Mouse (Mus musculus) gastrocnemius, adult 18-20 months (tissue): ENCODE measurements around the gene Lmbr1. TPM values are rescaled to one million over a fixed set of nuclear protein-coding genes. Genes with fewer than 3 reads are reported as not detected.

Experiments
- DNase-seq: peaks from one replicate; pipeline ENCODE4 v3.0.0; 2021; ENCODE audit warnings: low spot score
- total RNA-seq, 2 experiments: library from RNA; stranded (reverse); gene quantifications; 2 replicates each; pipeline ENCODE4 v1.2.3; 2021

Gene Lmbr1
- total RNA-seq, 2 experiments from 2014 or later, result 10.5 to 12.1 TPM

DNA sequence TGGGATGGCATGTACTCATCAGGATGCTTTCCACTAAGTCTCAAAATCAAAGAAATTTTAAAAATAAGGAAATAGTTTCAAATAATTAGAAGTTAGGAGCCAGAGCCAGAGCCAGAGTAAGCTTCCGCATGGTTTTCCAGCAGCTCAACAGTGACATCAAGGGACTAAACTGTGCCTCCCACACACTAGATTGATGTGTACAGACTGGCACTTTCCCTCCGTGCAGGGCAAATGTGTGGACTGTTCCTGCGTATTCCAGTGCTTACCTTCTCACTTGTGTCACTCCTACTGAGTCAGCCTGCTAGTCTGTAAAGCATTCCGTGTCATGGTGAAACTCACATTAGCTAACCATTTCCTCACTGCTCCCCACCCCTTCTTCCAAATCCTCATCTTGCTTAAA is 107.3 kb downstream of the Lmbr1 start:
- DNase-seq, result no peak

DNA sequence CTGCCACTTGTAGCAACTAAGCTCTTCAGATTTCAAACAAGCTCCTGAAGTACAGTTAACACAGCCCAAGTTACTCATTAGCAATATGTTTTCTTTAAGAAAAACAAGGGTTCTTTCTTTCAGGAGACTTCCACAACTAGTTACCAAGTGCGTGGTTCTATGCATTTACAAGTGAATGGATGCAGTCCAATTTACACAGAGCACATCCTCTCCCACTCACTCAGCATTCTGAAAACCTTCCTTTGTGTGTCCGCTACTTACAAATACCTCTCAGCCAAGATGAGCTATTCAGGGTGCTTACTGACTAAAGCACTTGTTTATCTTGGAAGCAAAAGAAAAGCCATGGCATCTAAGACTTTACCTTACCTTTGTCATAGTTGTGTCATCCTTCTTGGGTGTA is 124.3 kb downstream of the Lmbr1 start:
- DNase-seq, result no peak

GRCm38 (mm10) chr5:29251496-29251873 is 126.7 kb downstream of the Lmbr1 start:
- DNase-seq, result no peak

GRCm38 (mm10) chr5:29250795-29251495 is 127.2 kb downstream of the Lmbr1 start:
- DNase-seq, result no peak

DNA sequence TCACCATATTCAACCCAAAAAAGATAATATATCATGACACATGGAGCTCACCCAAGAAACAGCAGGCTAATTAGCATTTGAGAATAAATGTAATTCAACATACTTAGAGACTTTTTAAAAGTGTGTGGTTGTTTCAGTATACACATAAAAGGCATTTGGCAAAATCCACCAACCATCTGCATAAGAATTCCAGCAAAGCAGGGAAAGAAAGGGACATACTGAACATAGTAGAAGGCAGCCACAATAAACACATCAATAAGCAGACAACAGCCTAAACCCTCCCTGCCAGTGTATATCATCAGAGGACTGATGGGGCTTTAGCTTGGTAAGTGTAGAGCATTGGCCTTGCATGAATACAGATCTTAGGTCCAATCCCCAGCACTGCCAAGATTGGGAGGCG is 133.4 kb downstream of the Lmbr1 start:
- no peak for DNase-seq

DNA sequence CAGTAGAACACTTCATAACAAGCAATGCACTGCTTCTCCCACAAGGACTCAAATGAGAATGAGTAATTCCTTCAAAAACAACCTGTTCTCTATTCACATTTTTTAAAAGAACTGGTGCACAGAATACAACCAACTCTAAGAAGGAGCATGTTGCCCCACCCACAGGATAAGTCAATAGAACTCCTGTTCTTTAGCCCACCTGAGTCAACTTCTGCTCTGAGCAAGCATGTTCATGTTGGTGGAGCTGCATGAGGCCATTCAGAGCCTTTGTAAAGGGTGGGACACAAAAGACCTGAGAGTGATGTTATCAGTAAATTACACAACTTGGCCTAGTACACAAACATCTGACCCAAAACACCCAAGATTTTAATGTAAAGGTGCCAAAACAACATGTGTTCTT is 139.8 kb downstream of the Lmbr1 start:
- no peak for DNase-seq

GRCm38 (mm10) chr5:29230481-29230880 is 147.7 kb downstream of the Lmbr1 start:
- no peak for DNase-seq

DNA sequence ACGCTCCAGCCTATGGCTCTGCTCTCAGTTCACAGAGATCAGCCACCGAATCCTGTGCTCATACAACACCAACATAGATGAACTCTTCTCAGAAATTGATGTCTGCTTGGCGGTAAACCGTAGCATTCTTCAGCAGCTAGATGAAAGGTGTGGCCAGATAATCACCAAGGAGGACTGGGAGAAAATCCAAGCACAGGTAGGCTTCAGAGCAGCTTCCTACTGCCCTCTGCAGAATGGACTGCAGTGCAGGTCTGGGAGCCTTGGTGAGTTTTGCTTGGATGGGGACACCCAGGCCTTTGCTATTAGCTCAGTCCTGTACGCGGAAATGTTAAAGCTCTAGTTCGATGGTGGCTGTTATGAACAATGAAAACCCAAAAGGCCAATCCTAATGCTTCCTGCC is 154.1 kb downstream of the Lmbr1 start:
- no peak for DNase-seq

- DNase-seq, result no peak
Observed at GRCm38 (mm10) chr5:29217997-29218396, 160.2 kb downstream of the Lmbr1 start.

DNA sequence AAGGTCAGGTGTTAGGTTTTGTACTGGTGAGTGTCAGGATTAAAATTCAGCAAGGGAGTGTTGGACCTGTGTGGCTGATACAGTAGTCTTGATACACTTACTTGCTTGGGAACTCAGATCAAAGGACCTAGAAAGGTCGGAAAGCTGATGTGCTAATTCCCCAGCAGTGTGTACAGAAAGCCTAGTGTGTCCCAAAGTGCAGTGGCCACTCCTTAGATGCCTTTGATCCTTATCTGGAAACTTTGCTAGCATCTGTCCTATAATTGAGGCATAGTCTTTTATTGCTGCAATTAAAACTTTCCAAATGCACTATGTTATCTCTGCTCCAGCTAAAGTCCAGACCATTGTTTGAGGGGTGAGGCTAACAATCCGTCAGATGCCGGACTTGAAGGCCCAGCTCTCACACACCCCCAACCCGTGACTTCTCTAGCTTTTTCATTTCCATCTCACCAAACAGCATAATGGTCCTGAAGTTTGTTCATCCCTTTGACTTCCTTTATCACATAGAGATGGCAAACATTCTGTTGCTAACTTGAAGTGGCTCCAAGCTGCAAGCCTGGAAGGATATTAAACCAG is 166.1 kb downstream of the Lmbr1 start:
- no peak for DNase-seq

GRCm38 (mm10) chr5:29205690-29206089 is 172.5 kb downstream of the Lmbr1 start:
- no peak for DNase-seq

DNA sequence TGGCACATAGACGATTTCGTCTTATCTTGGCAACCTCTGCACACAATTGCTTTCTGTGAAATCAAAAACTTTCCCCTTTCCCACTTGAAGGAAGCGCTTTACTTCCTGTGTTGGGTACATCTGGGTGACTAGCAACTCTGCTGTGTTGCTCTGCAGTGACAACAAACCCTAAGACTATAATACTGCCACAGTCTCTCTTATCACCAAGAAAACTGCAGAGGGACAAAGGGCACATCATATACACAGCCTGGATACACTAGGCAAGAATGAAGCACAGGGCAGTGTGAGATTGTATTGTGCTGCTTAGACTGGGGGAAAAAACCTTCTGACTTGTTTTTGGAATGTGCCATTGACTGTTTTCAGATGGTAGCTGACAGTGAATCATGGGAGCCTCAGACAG is 178.3 kb downstream of the Lmbr1 start:
- no peak for DNase-seq

GRCm38 (mm10) chr5:29198960-29199488 is 179.2 kb downstream of the Lmbr1 start:
- no peak for DNase-seq

GRCm38 (mm10) chr5:29197187-29197586 is 181.0 kb downstream of the Lmbr1 start:
- DNase-seq, result no peak

DNA sequence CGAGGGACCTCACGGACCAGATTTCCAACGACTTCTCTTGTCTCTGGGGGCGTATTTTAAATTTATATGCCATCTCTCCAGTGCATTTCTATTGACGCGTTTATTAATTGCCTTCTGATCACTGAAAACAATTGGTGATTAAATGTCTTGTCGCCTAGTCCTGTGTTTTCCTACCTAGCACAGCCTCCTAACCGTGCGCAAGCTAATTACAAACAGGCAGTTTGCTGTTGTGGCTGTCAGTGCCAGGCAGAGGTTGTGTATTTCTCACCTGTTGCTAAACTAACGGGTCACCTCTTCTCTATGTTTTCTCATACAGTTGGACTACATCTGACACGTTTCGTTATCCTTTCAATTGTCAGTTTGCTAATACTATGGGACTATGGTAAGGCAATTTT is 181.9 kb downstream of the Lmbr1 start:
- no peak for DNase-seq

- peak; percentile 48 for DNase-seq
Observed at GRCm38 (mm10) chr5:29195570-29196263, 182.5 kb downstream of the Lmbr1 start, which contains the start of gene Rnf32. TSS of gene Rnf32 (plus strand) at chr5:29195992.

- DNase-seq, result no peak
Observed at GRCm38 (mm10) chr5:29195231-29195569, 183.0 kb downstream of the Lmbr1 start.

- no peak for DNase-seq
Observed at GRCm38 (mm10) chr5:29186798-29187197, 191.4 kb downstream of the Lmbr1 start.
